Mouse (Mus musculus): ENCODE results near the gene Itsn1.

GRCm38 (mm10) chr16:91947093-91947492 is 218.0 kb downstream of the Itsn1 start:
- no peak for TF ChIP-seq CTCF (IDR thresholded peaks at IDR 0.05; ENCODE audit: borderline replicate concordance, insufficient read depth, low read depth, low read length)
- no peak for TF ChIP-seq POLR2A (IDR thresholded peaks at IDR 0.05; ENCODE audit: borderline replicate concordance, insufficient read depth, low read length)

Data from cerebellum, adult 2 months (tissue).